Mouse (Mus musculus) C2C12 (cell line): ENCODE data around the gene Trmt13. TPM values are rescaled to one million over a fixed set of nuclear protein-coding genes. Genes with fewer than 3 reads are reported as not detected.

Experiments
- H3K27me3 ChIP-seq: one replicate; pipeline ENCODE4 v1.6.1; 2011; ENCODE audit not compliant: control insufficient read depth, insufficient read depth, insufficient read length
- H3K36me3 ChIP-seq: one replicate; pipeline ENCODE4 v1.6.1; 2011; ENCODE audit not compliant: control insufficient read depth, insufficient read depth
- H3K4me3 ChIP-seq: one replicate; pipeline ENCODE4 v1.5.1; 2011; ENCODE audit warnings: mild to moderate bottlenecking, control low read depth; ENCODE audit not compliant: poor library complexity, insufficient read depth, severe bottlenecking
- H3K79me2 ChIP-seq: one replicate; pipeline ENCODE4 v1.6.1; 2011; ENCODE audit not compliant: control insufficient read depth, insufficient read depth
- H3K79me3 ChIP-seq: one replicate; pipeline ENCODE4 v1.6.1; 2011; ENCODE audit warnings: low read depth, control low read depth
- H3ac ChIP-seq: one replicate; pipeline ENCODE3; 2011; ENCODE audit warnings: low read depth; ENCODE audit not compliant: control insufficient read depth, insufficient read length
- CEBPB ChIP-seq: IDR thresholded peaks from one replicate; pipeline ENCODE4 v1.6.1; 2011; ENCODE audit warnings: low read depth, mild to moderate bottlenecking, control low read depth, moderate library complexity
- CTCF ChIP-seq: IDR thresholded peaks from one replicate; pipeline ENCODE4 v1.5.1; 2011; ENCODE audit not compliant: control insufficient read depth, insufficient read depth, insufficient read length
- FOSL1 ChIP-seq: IDR thresholded peaks from one replicate; pipeline ENCODE4 v1.8.0; 2011; ENCODE audit warnings: mild to moderate bottlenecking, low read length; ENCODE audit not compliant: poor library complexity, insufficient read depth, severe bottlenecking
- MAX ChIP-seq: IDR thresholded peaks from one replicate; pipeline ENCODE4 v1.6.1; 2011; ENCODE audit warnings: mild to moderate bottlenecking, control low read depth
- MYOD1 ChIP-seq: IDR thresholded peaks from one replicate; pipeline ENCODE4 v1.6.1; 2011; ENCODE audit warnings: low read depth; ENCODE audit not compliant: control insufficient read depth, insufficient read length
- MYOG ChIP-seq: IDR thresholded peaks from one replicate; pipeline ENCODE4 v1.6.1; 2011; ENCODE audit not compliant: control insufficient read depth, insufficient read length; ENCODE audit errors: extremely low read depth
- USF1 ChIP-seq: IDR thresholded peaks from one replicate; pipeline ENCODE4 v1.6.1; 2011; ENCODE audit warnings: low read depth, mild to moderate bottlenecking, control low read depth, moderate library complexity
- polyA plus RNA-seq: library from polyadenylated mRNA; unstranded; fragments of >200 nt; fragmentation: generic; extraction: Trizol; gene quantifications from one replicate; pipeline ENCODE4 v1.2.1, GENCODE M21; 2012; ENCODE audit warnings: missing spikeins

The Trmt13 gene
- polyA plus RNA-seq, 1 experiment: 3.5 TPM

GRCm38 (mm10) chr3:116635799-116636198 is 21.4 kb upstream of the Trmt13 start:
- Histone ChIP-seq H3ac (no peak overlapping the region), H3K36me3 (peaks cover 64% of the 10 kb centered on the region), H3K4me3 (no peak overlapping the region)

GRCm38 (mm10) chr3:116634853-116635252 is 20.5 kb upstream of the Trmt13 start:
- H3K4me3 ChIP-seq: no peak overlapping the region
- no peak overlapping the region for H3ac ChIP-seq
- H3K36me3 ChIP-seq: peaks cover 63% of the 10 kb centered on the region
- no peaks in the 10 kb centered on the region for H3K27me3 ChIP-seq
- H3K79me2 ChIP-seq: no peaks in the 10 kb centered on the region
- TF ChIP-seq MYOD1: no peak
- TF ChIP-seq USF1: no peak
- no peak for TF ChIP-seq MAX
- no peak for TF ChIP-seq MYOG
- TF ChIP-seq FOSL1: no peak
- no peak for TF ChIP-seq CEBPB
- no peak for TF ChIP-seq CTCF
- no peaks in the 10 kb centered on the region for H3K79me3 ChIP-seq

More at GRCm38 (mm10) chr3:116635799-116636198, 21.4 kb upstream of the Trmt13 start:
- no peaks in the 10 kb centered on the region for H3K27me3 ChIP-seq
- TF ChIP-seq MYOD1: no peak
- no peak for TF ChIP-seq FOSL1
- TF ChIP-seq CEBPB: no peak
- no peak for TF ChIP-seq CTCF
- TF ChIP-seq USF1: no peak
- TF ChIP-seq MYOG: no peak
- no peak for TF ChIP-seq MAX
- no peaks in the 10 kb centered on the region for H3K79me2 ChIP-seq
- no peaks in the 10 kb centered on the region for H3K79me3 ChIP-seq

- Histone ChIP-seq H3K79me2 (no peaks in the 10 kb centered on the region), H3K36me3 (peaks cover 57% of the 10 kb centered on the region), H3K4me3 (no peak overlapping the region), H3K27me3 (no peaks in the 10 kb centered on the region), H3K79me3 (no peaks in the 10 kb centered on the region), H3ac (no peak overlapping the region)
- TF ChIP-seq MYOG (no peak), MYOD1 (no peak)
Measured at GRCm38 (mm10) chr3:116634091-116634490, 19.7 kb upstream of the Trmt13 start.

- Histone ChIP-seq H3K79me2 (no peaks in the 10 kb centered on the region), H3K36me3 (peaks cover 61% of the 10 kb centered on the region), H3K4me3 (no peak overlapping the region), H3ac (no peak overlapping the region), H3K27me3 (no peaks in the 10 kb centered on the region), H3K79me3 (no peaks in the 10 kb centered on the region)
- no peak for TF ChIP-seq USF1
- TF ChIP-seq FOSL1: no peak
- no peak for TF ChIP-seq CTCF
- no peak for TF ChIP-seq MAX
- no peak for TF ChIP-seq MYOD1
- no peak for TF ChIP-seq CEBPB
- TF ChIP-seq MYOG: no peak
Measured at GRCm38 (mm10) chr3:116632971-116633370, 18.6 kb upstream of the Trmt13 start.

GRCm38 (mm10) chr3:116631459-116631858 is 17.1 kb upstream of the Trmt13 start:
- Histone ChIP-seq H3K36me3 (peaks cover 61% of the 10 kb centered on the region), H3K79me2 (no peaks in the 10 kb centered on the region), H3K79me3 (no peaks in the 10 kb centered on the region), H3K4me3 (no peak overlapping the region), H3K27me3 (no peaks in the 10 kb centered on the region), H3ac (no peak overlapping the region)
- TF ChIP-seq MAX (no peak), MYOD1 (no peak), USF1 (no peak), CTCF (no peak), FOSL1 (no peak), MYOG (no peak), CEBPB (no peak)

- H3K36me3 ChIP-seq: peaks cover 38% of the 10 kb centered on the region
- H3ac ChIP-seq: no peak overlapping the region
- TF ChIP-seq MYOG (no peak), MYOD1 (no peak), MAX (no peak), CTCF (no peak)
- no peaks in the 10 kb centered on the region for H3K79me2 ChIP-seq
- H3K27me3 ChIP-seq: no peaks in the 10 kb centered on the region
- H3K79me3 ChIP-seq: no peaks in the 10 kb centered on the region
- H3K4me3 ChIP-seq: no peak overlapping the region
Measured at GRCm38 (mm10) chr3:116622641-116623040, 8.3 kb upstream of the Trmt13 start.
